Mouse (Mus musculus) pancreas, adult 10 weeks (tissue): ENCODE measurements around the gene Huwe1. TPM values are rescaled to one million over a fixed set of nuclear protein-coding genes. Genes with fewer than 3 reads are reported as not detected.

Experiments used
- polyA plus RNA-seq: library from polyadenylated mRNA; stranded (reverse); fragments of 350-450 nt; fragmentation: Illumina TruSeq; extraction: RNeasy Lipid Tissue Mini Kit (QIAGEN cat#74804); gene quantifications from one replicate; pipeline ENCODE4 v1.2.3, GENCODE M21; 2015; ENCODE audit warnings: low read depth, low replicate concordance; ENCODE audit not compliant: insufficient read depth

The Huwe1 gene
- 22.1 TPM for polyA plus RNA-seq

DNA sequence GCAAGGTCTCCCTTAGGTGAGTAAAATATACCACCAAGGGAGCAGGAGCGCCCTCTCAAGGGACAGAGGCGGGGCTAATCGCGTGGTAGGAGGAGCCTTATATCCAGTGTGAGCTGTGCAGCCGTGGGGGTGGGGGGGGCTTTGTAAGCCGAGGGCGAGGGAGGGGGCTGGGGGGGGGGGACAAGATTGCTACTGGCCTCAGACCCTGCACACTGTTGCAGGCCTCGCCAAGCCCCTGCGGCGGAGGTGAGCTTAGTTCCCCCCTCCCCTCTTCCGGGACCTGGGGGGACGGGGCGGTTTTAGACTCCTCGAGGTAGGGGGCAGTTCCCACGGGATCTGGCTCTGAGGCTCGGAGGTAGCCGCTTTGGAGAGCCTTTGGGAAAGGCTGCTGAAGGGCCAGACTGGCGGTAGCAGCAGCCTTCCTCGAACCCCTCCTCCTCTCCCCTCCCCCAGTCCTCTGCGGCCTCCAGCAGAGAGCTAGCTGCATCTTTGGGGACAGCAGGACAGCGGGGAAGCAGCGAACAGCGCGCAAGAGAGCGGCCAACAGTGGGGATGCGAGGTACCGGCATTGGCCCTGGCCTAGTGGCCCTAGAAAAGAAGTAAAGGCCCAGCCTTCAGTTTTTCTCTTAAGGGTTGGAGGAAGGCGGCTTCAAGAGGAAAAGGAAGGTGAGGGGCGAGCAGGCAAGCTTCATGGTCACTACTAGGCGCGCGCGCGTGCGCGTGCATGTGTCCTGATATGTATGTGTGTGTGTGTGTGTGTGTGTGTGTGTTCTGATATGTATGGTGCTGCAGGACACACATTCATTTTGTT is at the start of gene Huwe1:
Gene Huwe1 (plus strand): TSS at position 107 of the 811 bp plus-strand sequence.

Other genes starting within 250 kb of the Huwe1 start
- gene Hsd17b10, start 201.0 kb downstream of the Huwe1 start, polyA plus RNA-seq, result 32.3 TPM
- gene Ribc1, start 215.5 kb downstream of the Huwe1 start, polyA plus RNA-seq, result not detected
- 14.0 TPM for gene Smc1a, start 215.6 kb downstream of the Huwe1 start, polyA plus RNA-seq